Mouse (Mus musculus) G1E (cell line): ENCODE data around the gene Maml2. TPM values are rescaled to one million over a fixed set of nuclear protein-coding genes. Genes with fewer than 3 reads are reported as not detected.

Experiments
- ATAC-seq: 2 replicates; pipeline ENCODE4 v1.8.0; 2016; ENCODE audit warnings: mild to moderate bottlenecking; ENCODE audit not compliant: insufficient number of reproducible peaks, poor library complexity, low FRiP score, severe bottlenecking; ENCODE audit errors: extremely low read depth
- DNase-seq: peaks from one replicate; pipeline ENCODE4 v3.0.0; 2012; ENCODE audit warnings: low spot score
- H3K27me3 ChIP-seq: 2 replicates; pipeline ENCODE4 v1.6.1; 2012; ENCODE audit warnings: mild to moderate bottlenecking, low read length, inconsistent platforms; ENCODE audit not compliant: insufficient read depth
- H3K36me3 ChIP-seq: replicated peaks from 2 replicates; pipeline ENCODE3; 2012; ENCODE audit warnings: mild to moderate bottlenecking, inconsistent platforms
- H3K4me1 ChIP-seq: 2 replicates; pipeline ENCODE4 v1.6.1; 2012; ENCODE audit warnings: low read depth, low read length, inconsistent platforms, mixed read lengths; ENCODE audit not compliant: insufficient read depth
- H3K4me3 ChIP-seq: 2 replicates; pipeline ENCODE4 v1.5.1; 2012; ENCODE audit warnings: low read depth, mild to moderate bottlenecking, inconsistent platforms, low read length, moderate library complexity, mixed read lengths
- H3K9me3 ChIP-seq: replicated peaks from 2 replicates; pipeline ENCODE4 v1.6.1; 2012; ENCODE audit warnings: inconsistent platforms
- CTCF ChIP-seq: IDR thresholded peaks from 2 replicates; pipeline ENCODE4 v1.5.1; 2012; ENCODE audit warnings: low read depth, low read length, inconsistent platforms, mixed read lengths
- GATA1 ChIP-seq: IDR thresholded peaks from 2 replicates; pipeline ENCODE4 v1.6.1; 2012; ENCODE audit warnings: borderline replicate concordance, low read length, inconsistent platforms, mixed read lengths
- GATA2 ChIP-seq: IDR thresholded peaks from 2 replicates; pipeline ENCODE4 v1.6.1; 2012; ENCODE audit warnings: low read depth, low read length, inconsistent platforms, borderline replicate concordance
- POLR2AphosphoS5 ChIP-seq: IDR thresholded peaks from 2 replicates; pipeline ENCODE4 v1.6.1; 2012; ENCODE audit warnings: low read depth, low read length, inconsistent platforms; ENCODE audit not compliant: insufficient replicate concordance
- TAL1 ChIP-seq: conservative IDR thresholded peaks from 2 replicates; pipeline ENCODE4 v1.6.1; 2012; ENCODE audit warnings: low read depth, low read length, inconsistent platforms, mixed read lengths
- polyA plus RNA-seq: library from polyadenylated mRNA; stranded (reverse); fragments of >175 nt; gene quantifications from 2 replicates; pipeline ENCODE4 v1.2.3, GENCODE M21; 2012
- total RNA-seq, 2 experiments: library from RNA; stranded (forward) in 1 of 2; stranded (reverse) in 1 of 2; fragments of 200-1000 nt in 1 of 2; fragments of >200 nt in 1 of 2; fragmentation: Nextera tagmentation in 1 of 2; gene quantifications; 2 replicates each; pipeline ENCODE4 v1.2.3; 2014 to 2017

The Maml2 gene
- total and polyA plus RNA-seq, 3 experiments = 0.25 to 5.4 (median 1.3) TPM

- DNase-seq (peak; percentile 58), ATAC-seq (peak; percentile 88)
- peaks cover 2% of the 10 kb centered on the region; the same call in 1 of the 2 replicates for H3K27me3 ChIP-seq
- TF ChIP-seq CTCF = no peak
- peak; percentile 68 for TF ChIP-seq TAL1
- no peak for TF ChIP-seq POLR2AphosphoS5
- no peaks in the 10 kb centered on the region for H3K36me3 ChIP-seq
- no peaks in the 10 kb centered on the region for H3K9me3 ChIP-seq
- peaks cover 65% of the 10 kb centered on the region for H3K4me1 ChIP-seq
- H3K4me3 ChIP-seq = no peak overlapping the region; the same call in 1 of the 2 replicates
Observed at GRCm38 (mm10) chr9:13536419-13537261, 238.9 kb downstream of the Maml2 start.

- no peaks in the 10 kb centered on the region for H3K27me3 ChIP-seq
- H3K4me1 ChIP-seq = peaks cover 58% of the 10 kb centered on the region
- no peaks in the 10 kb centered on the region for H3K36me3 ChIP-seq
- H3K9me3 ChIP-seq = no peaks in the 10 kb centered on the region
- no peak for TF ChIP-seq TAL1
- TF ChIP-seq POLR2AphosphoS5 = no peak
- no peak for TF ChIP-seq CTCF
- no peak for TF ChIP-seq GATA2
- no peak for TF ChIP-seq GATA1
- no peak overlapping the region for H3K4me3 ChIP-seq
- ATAC-seq = no peak
- no peak for DNase-seq
Observed at GRCm38 (mm10) chr9:13538200-13538599, 240.4 kb downstream of the Maml2 start.

GRCm38 (mm10) chr9:13539535-13539934 lies 241.8 kb downstream of the Maml2 start:
- Histone ChIP-seq H3K27me3 (no peaks in the 10 kb centered on the region), H3K4me3 (no peak overlapping the region), H3K36me3 (no peaks in the 10 kb centered on the region), H3K9me3 (no peaks in the 10 kb centered on the region), H3K4me1 (peaks cover 62% of the 10 kb centered on the region)
- TF ChIP-seq CTCF (no peak), GATA2 (no peak), TAL1 (no peak), POLR2AphosphoS5 (no peak), GATA1 (no peak)
- ATAC-seq (no peak), DNase-seq (no peak)

- ATAC-seq = no peak
- H3K4me3 ChIP-seq = no peak overlapping the region
- no peak for DNase-seq
- no peaks in the 10 kb centered on the region for H3K9me3 ChIP-seq
- H3K27me3 ChIP-seq = no peaks in the 10 kb centered on the region
- no peak for TF ChIP-seq GATA1
- no peak; the same call in 1 of the 2 replicates for TF ChIP-seq TAL1
- TF ChIP-seq CTCF = no peak
- no peak for TF ChIP-seq POLR2AphosphoS5
- no peak for TF ChIP-seq GATA2
- H3K4me1 ChIP-seq = peaks cover 62% of the 10 kb centered on the region
- no peaks in the 10 kb centered on the region for H3K36me3 ChIP-seq
Observed at GRCm38 (mm10) chr9:13540227-13540626, 242.5 kb downstream of the Maml2 start.

GRCm38 (mm10) chr9:13540781-13541180 lies 243.0 kb downstream of the Maml2 start:
- ATAC-seq = no peak
- peaks cover 60% of the 10 kb centered on the region for H3K4me1 ChIP-seq

GRCm38 (mm10) chr9:13543167-13543566 lies 245.4 kb downstream of the Maml2 start:
- peaks cover 38% of the 10 kb centered on the region for H3K4me1 ChIP-seq
- no peak for TF ChIP-seq GATA2
- TF ChIP-seq TAL1 = no peak
- no peak for TF ChIP-seq GATA1
- TF ChIP-seq CTCF = no peak
- TF ChIP-seq POLR2AphosphoS5 = no peak
- no peak overlapping the region for H3K4me3 ChIP-seq
- no peak for DNase-seq
- peaks cover 2% of the 10 kb centered on the region; the same call in 1 of the 2 replicates for H3K27me3 ChIP-seq
- H3K36me3 ChIP-seq = no peaks in the 10 kb centered on the region
- ATAC-seq = no peak
- H3K9me3 ChIP-seq = no peaks in the 10 kb centered on the region

More at GRCm38 (mm10) chr9:13540781-13541180, 243.0 kb downstream of the Maml2 start:
- no peaks in the 10 kb centered on the region for H3K36me3 ChIP-seq
- peak; percentile 19 for DNase-seq
- TF ChIP-seq GATA1 (no peak), CTCF (no peak), POLR2AphosphoS5 (no peak), GATA2 (no peak), TAL1 (no peak)
- H3K9me3 ChIP-seq = no peaks in the 10 kb centered on the region
- no peak overlapping the region for H3K4me3 ChIP-seq
- H3K27me3 ChIP-seq = no peaks in the 10 kb centered on the region

- no peaks in the 10 kb centered on the region for H3K9me3 ChIP-seq
- H3K4me3 ChIP-seq = no peak overlapping the region
- no peak for ATAC-seq
- no peaks in the 10 kb centered on the region for H3K36me3 ChIP-seq
- no peak for TF ChIP-seq TAL1
- peaks cover 2% of the 10 kb centered on the region for H3K27me3 ChIP-seq
- DNase-seq = no peak
- H3K4me1 ChIP-seq = peaks cover 28% of the 10 kb centered on the region
Observed at GRCm38 (mm10) chr9:13544133-13544532, 246.4 kb downstream of the Maml2 start.
